Mouse (Mus musculus): Measurements from ENCODE around the gene Ikzf2. TPM values are rescaled to one million over a fixed set of nuclear protein-coding genes. Genes with fewer than 3 reads are reported as not detected.

Ikzf2 gene
- polyA plus RNA-seq, 1 experiment = 0.44 TPM

DNA sequence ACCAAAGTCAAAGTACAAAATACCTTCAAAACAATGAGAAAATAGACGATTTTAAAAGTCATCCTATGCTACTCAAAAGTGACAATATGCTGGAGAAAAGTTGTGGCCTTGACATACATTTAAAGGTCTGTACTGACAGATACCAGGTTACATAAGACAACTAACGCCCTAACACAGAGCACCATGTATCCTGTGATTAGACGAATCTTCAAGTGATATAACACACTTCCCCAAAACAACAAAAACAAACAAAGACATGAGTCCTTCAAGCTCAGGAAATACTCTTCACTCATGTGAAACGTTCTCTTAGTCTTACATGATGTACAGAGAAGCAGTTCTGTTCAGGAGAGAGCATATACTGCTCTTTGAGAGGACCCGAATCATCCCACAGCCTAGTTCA lies 78.2 kb downstream of the Ikzf2 start:
- no peaks in the 10 kb centered on the region for H3K36me3 ChIP-seq (ENCODE audit: control insufficient read depth, insufficient read depth)
- no peak overlapping the region for H3K4me2 ChIP-seq (ENCODE audit: low read depth)
- no peaks in the 10 kb centered on the region for H3K27me3 ChIP-seq (ENCODE audit: control insufficient read depth, insufficient read depth, insufficient read length)
- no peaks in the 10 kb centered on the region for H3K79me2 ChIP-seq (ENCODE audit: control insufficient read depth, insufficient read depth)
- TF ChIP-seq TCF3 (IDR thresholded peaks at IDR 0.05; ENCODE audit: insufficient read length, low read depth) (no peak), REST (IDR thresholded peaks at IDR 0.05; ENCODE audit: insufficient read depth, insufficient read length) (no peak), E2F4 (IDR thresholded peaks at IDR 0.05; ENCODE audit: insufficient read depth) (no peak), CEBPB (IDR thresholded peaks at IDR 0.05; ENCODE audit: insufficient read depth, poor library complexity, severe bottlenecking) (no peak), POLR2A (IDR thresholded peaks at IDR 0.05; ENCODE audit: insufficient read length, low read depth) (no peak), MAX (IDR thresholded peaks at IDR 0.05; ENCODE audit: low read depth) (no peak), MYOG (IDR thresholded peaks at IDR 0.05; ENCODE audit: control insufficient read depth in 1 of 3, insufficient read depth in 1 of 3, insufficient read length in 2 of 3, low read depth in 2 of 3) (no peak), POLR2AphosphoS2 (IDR thresholded peaks at IDR 0.05; ENCODE audit: insufficient read length, low read depth) (no peak), SRF (IDR thresholded peaks at IDR 0.05; ENCODE audit: control insufficient read depth, insufficient read length, low read depth) (no peak), TCF12 (IDR thresholded peaks at IDR 0.05; ENCODE audit: insufficient read depth, poor library complexity, severe bottlenecking) (no peak), USF1 (IDR thresholded peaks at IDR 0.05; ENCODE audit: low read depth) (no peak), MYOD1 (IDR thresholded peaks at IDR 0.05; ENCODE audit: control insufficient read depth in 1 of 3, insufficient read length in 2 of 3, low read depth in 2 of 3) (no peak)
- no peak overlapping the region for H3ac ChIP-seq (ENCODE audit: control insufficient read depth, insufficient read length)
- no peak overlapping the region for H3K4me3 ChIP-seq

DNA sequence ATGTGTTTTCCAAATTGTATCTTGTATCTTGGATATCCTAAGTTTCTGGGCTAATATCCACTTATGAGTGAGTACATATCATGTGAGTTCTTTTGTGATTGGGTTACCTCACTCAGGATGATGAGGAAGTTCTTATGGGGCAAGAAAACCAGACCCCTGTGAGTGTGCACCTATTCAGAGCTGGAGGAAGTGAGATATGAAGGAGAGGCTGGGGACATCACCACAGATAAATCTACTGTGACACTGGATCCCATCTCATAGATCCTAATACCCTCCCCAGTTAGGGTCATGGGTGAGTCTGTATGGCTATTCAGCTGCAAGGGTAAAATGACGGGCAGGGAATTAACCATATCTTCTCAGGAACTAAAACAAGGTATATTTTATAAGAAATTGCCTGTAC lies 80.2 kb downstream of the Ikzf2 start:
- H3ac ChIP-seq (ENCODE audit: control insufficient read depth, insufficient read length) = no peak overlapping the region
- H3K4me2 ChIP-seq (ENCODE audit: low read depth) = no peak overlapping the region
- H3K79me2 ChIP-seq (ENCODE audit: control insufficient read depth, insufficient read depth) = no peaks in the 10 kb centered on the region
- no peaks in the 10 kb centered on the region for H3K36me3 ChIP-seq (ENCODE audit: control insufficient read depth, insufficient read depth)
- TF ChIP-seq POLR2AphosphoS2 (IDR thresholded peaks at IDR 0.05; ENCODE audit: insufficient read length, low read depth) = no peak
- no peak for TF ChIP-seq CEBPB (IDR thresholded peaks at IDR 0.05; ENCODE audit: insufficient read depth, poor library complexity, severe bottlenecking)
- TF ChIP-seq MAX (IDR thresholded peaks at IDR 0.05; ENCODE audit: low read depth) = no peak
- no peak for TF ChIP-seq REST (IDR thresholded peaks at IDR 0.05; ENCODE audit: insufficient read depth, insufficient read length)
- no peak overlapping the region for H3K4me3 ChIP-seq
- no peaks in the 10 kb centered on the region for H3K27me3 ChIP-seq (ENCODE audit: control insufficient read depth, insufficient read depth, insufficient read length)

DNA sequence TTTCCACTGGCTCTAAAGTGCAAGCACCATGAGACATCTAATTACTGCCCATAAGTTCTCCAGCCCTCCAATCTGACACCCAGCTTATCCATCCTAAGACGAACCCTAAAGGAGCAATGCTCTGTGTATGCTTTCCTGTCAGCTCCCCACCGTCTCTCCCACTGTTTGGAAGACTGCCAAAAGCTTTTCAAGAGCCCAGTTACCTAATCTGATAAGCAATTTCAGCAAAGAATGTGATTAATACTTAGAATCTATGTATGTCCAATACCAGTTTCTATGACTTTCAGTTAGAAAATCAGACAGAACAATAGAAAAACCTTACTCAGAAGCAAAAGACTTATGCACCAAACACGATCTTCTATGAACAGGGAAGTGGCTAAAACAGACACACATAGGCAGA lies 82.8 kb downstream of the Ikzf2 start:
- no peaks in the 10 kb centered on the region for H3K36me3 ChIP-seq (ENCODE audit: control insufficient read depth, insufficient read depth)
- no peak overlapping the region for H3K4me3 ChIP-seq
- no peaks in the 10 kb centered on the region for H3K27me3 ChIP-seq (ENCODE audit: control insufficient read depth, insufficient read depth, insufficient read length)
- TF ChIP-seq E2F4 (IDR thresholded peaks at IDR 0.05; ENCODE audit: insufficient read depth) (no peak), TCF12 (IDR thresholded peaks at IDR 0.05; ENCODE audit: insufficient read depth, poor library complexity, severe bottlenecking) (no peak), MAX (IDR thresholded peaks at IDR 0.05; ENCODE audit: low read depth) (no peak), POLR2A (IDR thresholded peaks at IDR 0.05; ENCODE audit: insufficient read length, low read depth) (no peak), SRF (IDR thresholded peaks at IDR 0.05; ENCODE audit: control insufficient read depth, insufficient read length, low read depth) (no peak), USF1 (IDR thresholded peaks at IDR 0.05; ENCODE audit: low read depth) (no peak), MYOG (IDR thresholded peaks at IDR 0.05; ENCODE audit: control insufficient read depth in 1 of 3, insufficient read depth in 1 of 3, insufficient read length in 2 of 3, low read depth in 2 of 3) (no peak), CEBPB (IDR thresholded peaks at IDR 0.05; ENCODE audit: insufficient read depth, poor library complexity, severe bottlenecking) (no peak), MYOD1 (IDR thresholded peaks at IDR 0.05; ENCODE audit: control insufficient read depth in 1 of 3, insufficient read length in 2 of 3, low read depth in 2 of 3) (no peak), POLR2AphosphoS2 (IDR thresholded peaks at IDR 0.05; ENCODE audit: insufficient read length, low read depth) (no peak), TCF3 (IDR thresholded peaks at IDR 0.05; ENCODE audit: insufficient read length, low read depth) (no peak), REST (IDR thresholded peaks at IDR 0.05; ENCODE audit: insufficient read depth, insufficient read length) (no peak)
- no peaks in the 10 kb centered on the region for H3K79me2 ChIP-seq (ENCODE audit: control insufficient read depth, insufficient read depth)
- H3K4me2 ChIP-seq (ENCODE audit: low read depth) = no peak overlapping the region
- no peak overlapping the region for H3ac ChIP-seq (ENCODE audit: control insufficient read depth, insufficient read length)

DNA sequence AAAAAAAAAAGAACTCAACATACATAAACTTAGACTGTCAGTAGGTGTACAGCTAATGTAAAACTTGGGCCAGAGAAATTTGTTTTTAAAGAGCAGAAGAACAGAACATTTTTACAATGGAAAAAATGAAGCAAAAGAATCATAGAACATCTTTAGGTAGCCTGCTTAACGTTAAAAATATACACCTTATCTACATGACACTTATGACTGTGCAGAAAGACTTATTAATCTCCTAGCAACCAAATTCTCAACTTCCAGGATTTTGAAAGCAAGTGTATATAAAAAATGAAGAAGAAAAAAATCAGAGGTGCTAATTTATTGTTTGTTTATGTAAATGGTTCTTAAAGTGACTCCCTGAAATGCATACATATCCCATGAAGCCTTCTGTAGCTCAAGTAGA lies 86.1 kb downstream of the Ikzf2 start:
- Histone ChIP-seq H3K27me3 (ENCODE audit: control insufficient read depth, insufficient read depth, insufficient read length) (no peaks in the 10 kb centered on the region), H3ac (ENCODE audit: control insufficient read depth, insufficient read length) (no peak overlapping the region), H3K4me3 (no peak overlapping the region), H3K79me2 (ENCODE audit: control insufficient read depth, insufficient read depth) (no peaks in the 10 kb centered on the region), H3K36me3 (ENCODE audit: control insufficient read depth, insufficient read depth) (no peaks in the 10 kb centered on the region), H3K4me2 (ENCODE audit: low read depth) (no peak overlapping the region)
- no peak for TF ChIP-seq MAX (IDR thresholded peaks at IDR 0.05; ENCODE audit: low read depth)
- TF ChIP-seq POLR2AphosphoS2 (IDR thresholded peaks at IDR 0.05; ENCODE audit: insufficient read length, low read depth) = no peak
- TF ChIP-seq E2F4 (IDR thresholded peaks at IDR 0.05; ENCODE audit: insufficient read depth) = no peak
- no peak for TF ChIP-seq MYOG (IDR thresholded peaks at IDR 0.05; ENCODE audit: control insufficient read depth in 1 of 3, insufficient read depth in 1 of 3, insufficient read length in 2 of 3, low read depth in 2 of 3)
- no peak for TF ChIP-seq CEBPB (IDR thresholded peaks at IDR 0.05; ENCODE audit: insufficient read depth, poor library complexity, severe bottlenecking)
- TF ChIP-seq TCF12 (IDR thresholded peaks at IDR 0.05; ENCODE audit: insufficient read depth, poor library complexity, severe bottlenecking) = no peak
- no peak for TF ChIP-seq TCF3 (IDR thresholded peaks at IDR 0.05; ENCODE audit: insufficient read length, low read depth)
- no peak for TF ChIP-seq REST (IDR thresholded peaks at IDR 0.05; ENCODE audit: insufficient read depth, insufficient read length)
- TF ChIP-seq SRF (IDR thresholded peaks at IDR 0.05; ENCODE audit: control insufficient read depth, insufficient read length, low read depth) = no peak
- TF ChIP-seq MYOD1 (IDR thresholded peaks at IDR 0.05; ENCODE audit: control insufficient read depth in 1 of 3, insufficient read length in 2 of 3, low read depth in 2 of 3) = no peak
- no peak for TF ChIP-seq USF1 (IDR thresholded peaks at IDR 0.05; ENCODE audit: low read depth)
- no peak for TF ChIP-seq POLR2A (IDR thresholded peaks at IDR 0.05; ENCODE audit: insufficient read length, low read depth)
